Mouse (Mus musculus): ENCODE results near the gene 4931429L15Rik. TPM values are rescaled to one million over a fixed set of nuclear protein-coding genes. Genes with fewer than 3 reads are reported as not detected.
A peak's percentile ranks its signal among the peaks of the same experiment; 100 is the strongest.
"Not testable (repeated sequence)": the region's sequence is repeated elsewhere in the genome, so short reads cannot be mapped to it uniquely, and the experiment has no call there.

The 4931429L15Rik gene
- 0.13 TPM in 1 of 2 replicates, not detected in the other for polyA plus RNA-seq (2015; fragmentation: Nextera tagmentation; extraction: Ambion mirVana)

DNA sequence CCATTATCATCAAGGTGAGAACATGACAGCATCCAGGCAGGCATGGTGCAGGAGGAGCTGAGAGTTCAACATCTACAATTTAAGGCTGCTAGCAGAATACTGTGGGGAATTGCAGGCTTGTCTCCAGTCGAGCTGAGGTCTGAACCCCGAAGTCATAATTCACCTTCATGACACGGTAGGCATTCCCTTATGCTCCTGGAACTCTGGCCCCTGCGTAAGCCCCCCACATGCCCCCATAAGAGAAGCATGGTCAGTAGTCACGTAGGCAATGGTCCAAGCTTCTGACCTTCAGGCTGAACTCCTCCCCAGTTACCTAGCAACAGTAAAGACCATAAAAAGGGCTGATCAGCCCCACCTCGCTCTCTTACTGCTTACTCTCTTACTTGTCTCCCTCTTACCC is at the start of gene 4931429L15Rik:
Gene 4931429L15Rik, minus strand, starts transcription at position 101 of the 400 bp plus-strand sequence.
- H3K27ac ChIP-seq (replicated peaks); H3K4me2 ChIP-seq; H3K4me3 ChIP-seq; H3K9me3 ChIP-seq; ATAC-seq (ENCODE audit: low FRiP score, low read depth); H3K36me3 ChIP-seq; H3K27me3 ChIP-seq; H3K9ac ChIP-seq: not testable (repeated sequence)
- 90% methylated on average over 6 of the region's 6 CpGs for WGBS
- H3K4me1 ChIP-seq (replicated peaks): peaks cover 26% of the 10 kb centered on the region

DNA sequence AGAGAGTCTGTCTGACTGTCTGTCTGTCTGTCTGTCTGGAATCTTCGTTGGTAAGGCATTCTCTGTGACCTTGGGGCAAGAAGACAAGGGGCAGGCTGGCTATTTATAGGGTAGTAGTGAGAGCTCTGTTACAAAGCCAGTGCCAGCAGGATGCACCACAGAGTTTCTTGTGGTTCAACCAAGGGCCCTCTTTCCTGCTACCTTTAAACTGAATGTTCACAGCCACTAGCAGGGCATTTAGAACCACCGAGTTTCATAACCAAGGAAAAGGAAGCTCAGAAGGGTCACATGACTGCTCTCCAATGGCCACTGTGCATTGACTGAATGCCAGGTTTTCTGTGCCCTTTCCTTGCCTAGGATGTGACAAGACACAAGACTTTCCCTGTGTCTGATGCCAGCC is 42.7 kb upstream of the 4931429L15Rik start:
- no peak for ATAC-seq (ENCODE audit: low FRiP score, low read depth)
- WGBS: 70% methylated on average over 2 of the region's 2 CpGs

DNA sequence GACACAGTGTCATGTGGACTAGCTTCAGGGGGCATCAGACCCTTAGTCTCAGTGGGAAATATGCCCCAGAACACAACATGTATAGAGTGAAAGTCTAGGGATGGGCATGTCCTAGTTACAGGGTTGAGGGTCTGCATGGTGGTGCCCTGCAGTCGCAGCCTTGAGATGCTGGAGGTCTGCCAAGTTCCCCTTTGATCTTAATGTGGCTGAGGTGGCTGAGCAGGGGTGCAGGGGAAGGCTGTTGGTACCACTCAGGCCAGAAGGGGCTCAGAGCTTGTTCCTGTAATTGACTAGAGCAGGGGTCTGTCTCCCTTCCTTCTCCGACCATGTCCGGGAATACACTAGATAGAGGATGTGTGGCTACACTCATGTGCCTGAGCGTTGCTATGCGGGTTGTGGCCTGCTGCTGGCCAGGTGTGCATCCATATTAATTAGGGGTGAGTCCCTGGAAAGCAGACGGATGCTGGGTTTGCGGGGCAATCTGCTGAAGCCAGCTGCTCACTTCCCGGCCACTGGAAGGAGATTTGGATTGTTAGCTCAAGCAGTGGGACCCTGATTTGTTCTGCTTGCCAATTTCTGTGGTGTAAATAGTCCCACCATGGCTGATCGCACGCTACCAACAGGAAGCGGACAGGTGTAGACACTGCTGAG is 41.8 kb upstream of the 4931429L15Rik start:
- WGBS: 49% methylated on average over 11 of the region's 11 CpGs
- no peak for ATAC-seq (ENCODE audit: low FRiP score, low read depth)
- Histone ChIP-seq H3K9me3 (no peaks in the 10 kb centered on the region), H3K4me3 (no peak overlapping the region), H3K27me3 (no peaks in the 10 kb centered on the region), H3K4me1 (replicated peaks) (no peaks in the 10 kb centered on the region), H3K9ac (no peak overlapping the region), H3K4me2 (no peak overlapping the region), H3K36me3 (no peaks in the 10 kb centered on the region), H3K27ac (replicated peaks) (no peak overlapping the region)

More for the DNA sequence above, 42.7 kb upstream of the 4931429L15Rik start:
- Histone ChIP-seq H3K4me1 (replicated peaks) (no peaks in the 10 kb centered on the region), H3K27me3 (no peaks in the 10 kb centered on the region), H3K4me2 (no peak overlapping the region), H3K9me3 (no peaks in the 10 kb centered on the region), H3K4me3 (no peak overlapping the region), H3K27ac (replicated peaks) (no peak overlapping the region), H3K36me3 (no peaks in the 10 kb centered on the region), H3K9ac (no peak overlapping the region)

DNA sequence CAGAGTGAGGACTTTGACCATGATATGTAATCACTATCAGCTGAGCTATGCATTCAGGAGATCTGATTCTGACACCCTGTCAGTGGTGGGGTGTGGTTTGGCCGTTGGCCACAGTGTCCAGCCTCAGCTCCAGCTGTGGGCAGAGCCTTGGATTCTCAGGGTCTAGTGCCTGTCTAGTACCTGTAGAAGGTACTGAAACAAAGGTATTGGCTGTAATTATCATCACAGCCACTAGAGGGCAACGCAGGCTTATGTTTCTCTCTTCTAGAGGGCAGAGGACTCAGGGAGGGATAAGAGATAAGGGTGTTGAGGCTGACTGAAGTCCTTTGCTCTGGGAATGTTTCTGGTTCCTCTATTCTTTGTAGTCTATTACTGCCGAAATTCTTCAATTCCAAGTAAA is 34.2 kb upstream of the 4931429L15Rik start:
- Histone ChIP-seq H3K4me1 (replicated peaks) (peaks cover 31% of the 10 kb centered on the region), H3K9me3 (no peaks in the 10 kb centered on the region), H3K27me3 (no peaks in the 10 kb centered on the region), H3K36me3 (no peaks in the 10 kb centered on the region), H3K4me3 (no peak overlapping the region), H3K27ac (replicated peaks) (no peak overlapping the region), H3K4me2 (no peak overlapping the region), H3K9ac (no peak overlapping the region)
- ATAC-seq (ENCODE audit: low FRiP score, low read depth): peak; percentile 55; the same call in 1 of the 2 replicates
- WGBS: 8% methylated on average over 3 of the region's 3 CpGs

DNA sequence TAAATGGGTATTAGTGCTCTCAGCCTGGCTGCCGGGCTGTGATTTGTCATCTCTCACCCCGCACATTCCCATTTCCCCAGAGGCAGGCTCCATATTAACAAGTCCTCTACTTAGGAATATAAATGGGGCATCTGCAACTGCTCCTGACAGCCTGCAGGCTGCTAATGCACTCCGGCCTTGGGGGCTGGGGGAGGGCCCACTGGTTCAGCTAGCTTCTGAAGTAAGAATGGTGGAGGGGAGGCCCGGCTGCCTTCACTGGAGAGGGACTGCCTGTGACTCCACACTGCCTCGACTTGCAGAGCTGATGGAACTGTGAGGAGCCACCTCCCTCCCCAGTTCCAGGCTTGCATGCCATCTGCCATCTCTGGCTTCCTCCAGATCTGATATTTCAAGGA is 33.5 kb upstream of the 4931429L15Rik start:
- no peaks in the 10 kb centered on the region for H3K9me3 ChIP-seq
- no peak overlapping the region for H3K4me2 ChIP-seq
- ATAC-seq (ENCODE audit: low FRiP score, low read depth): peak; percentile 60; the same call in 1 of the 2 replicates
- no peak overlapping the region for H3K27ac ChIP-seq (replicated peaks)
- H3K4me1 ChIP-seq (replicated peaks): peaks cover 31% of the 10 kb centered on the region
- no peak overlapping the region for H3K4me3 ChIP-seq
- no peaks in the 10 kb centered on the region for H3K27me3 ChIP-seq
- H3K9ac ChIP-seq: no peak overlapping the region
- 8% methylated on average over 5 of the region's 5 CpGs for WGBS
- no peaks in the 10 kb centered on the region for H3K36me3 ChIP-seq

DNA sequence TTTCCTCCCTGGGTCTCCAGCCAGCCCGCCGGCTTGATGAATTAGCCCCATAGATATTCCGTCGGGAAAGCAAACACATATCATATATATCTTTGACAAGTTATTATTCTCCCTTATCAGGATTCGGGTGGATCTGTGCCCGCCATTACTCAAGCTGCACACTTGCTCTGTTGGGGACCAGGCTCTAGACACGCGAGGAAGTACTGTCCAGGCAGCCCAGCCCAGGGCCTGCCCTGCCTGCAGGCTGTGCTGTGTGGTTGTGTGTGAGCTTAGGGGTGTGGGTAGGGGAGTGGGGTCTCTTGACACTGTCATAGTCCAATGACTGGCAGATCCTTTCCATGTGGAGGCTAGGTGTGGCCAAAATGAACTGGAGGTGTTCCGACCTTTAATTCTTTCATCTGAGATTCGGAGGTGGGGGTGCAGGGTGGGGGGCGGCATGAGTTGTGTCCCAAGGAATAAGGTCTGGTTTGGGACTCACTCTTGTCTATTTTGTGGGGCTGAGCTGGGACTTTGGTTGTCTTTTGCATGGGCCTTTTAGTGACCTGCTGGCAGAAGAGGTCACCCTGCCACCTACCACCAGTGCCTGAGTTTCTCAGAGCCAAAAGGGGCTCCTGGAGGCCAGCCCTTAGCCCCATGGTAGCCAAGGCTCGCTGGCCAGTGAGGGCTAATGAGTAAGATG is 33.0 kb upstream of the 4931429L15Rik start:
- Histone ChIP-seq H3K36me3 (no peaks in the 10 kb centered on the region), H3K9me3 (no peaks in the 10 kb centered on the region), H3K4me2 (no peak overlapping the region), H3K4me3 (no peak overlapping the region), H3K9ac (no peak overlapping the region), H3K27ac (replicated peaks) (no peak overlapping the region), H3K4me1 (replicated peaks) (peaks cover 31% of the 10 kb centered on the region), H3K27me3 (no peaks in the 10 kb centered on the region)
- no peak; the same call in 1 of the 2 replicates for ATAC-seq (ENCODE audit: low FRiP score, low read depth)
- WGBS: 45% methylated on average over 12 of the region's 12 CpGs

DNA sequence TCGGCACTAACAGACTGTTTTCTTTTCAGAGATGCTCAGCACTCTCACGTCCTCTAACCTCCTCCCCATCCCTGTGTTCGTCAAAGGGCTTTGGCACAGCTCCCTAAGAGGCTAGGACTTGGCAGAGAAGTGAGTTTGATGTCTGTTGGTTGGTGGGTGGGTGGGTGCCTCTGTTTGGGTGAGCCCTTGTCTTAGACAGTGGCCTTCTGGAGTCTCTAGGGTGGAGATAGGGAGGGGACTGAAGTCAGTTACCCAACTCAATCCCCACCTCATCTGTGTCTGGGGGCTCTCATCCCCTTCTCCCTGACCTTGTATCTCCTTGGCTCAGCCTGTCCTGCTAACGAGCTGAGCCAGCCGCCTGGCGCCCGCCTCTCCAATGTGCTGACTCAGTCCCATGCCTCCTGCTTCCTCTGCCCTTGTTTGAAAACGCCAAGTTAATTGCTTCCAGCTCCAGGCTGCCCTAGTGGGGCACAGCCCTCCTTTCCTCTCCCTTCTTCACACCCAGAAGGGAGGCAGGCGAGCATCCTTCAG is 30.7 kb upstream of the 4931429L15Rik start:
- Histone ChIP-seq H3K27ac (replicated peaks) (no peak overlapping the region), H3K9ac (no peak overlapping the region)
- 20% methylated on average over 9 of the region's 9 CpGs for WGBS

DNA sequence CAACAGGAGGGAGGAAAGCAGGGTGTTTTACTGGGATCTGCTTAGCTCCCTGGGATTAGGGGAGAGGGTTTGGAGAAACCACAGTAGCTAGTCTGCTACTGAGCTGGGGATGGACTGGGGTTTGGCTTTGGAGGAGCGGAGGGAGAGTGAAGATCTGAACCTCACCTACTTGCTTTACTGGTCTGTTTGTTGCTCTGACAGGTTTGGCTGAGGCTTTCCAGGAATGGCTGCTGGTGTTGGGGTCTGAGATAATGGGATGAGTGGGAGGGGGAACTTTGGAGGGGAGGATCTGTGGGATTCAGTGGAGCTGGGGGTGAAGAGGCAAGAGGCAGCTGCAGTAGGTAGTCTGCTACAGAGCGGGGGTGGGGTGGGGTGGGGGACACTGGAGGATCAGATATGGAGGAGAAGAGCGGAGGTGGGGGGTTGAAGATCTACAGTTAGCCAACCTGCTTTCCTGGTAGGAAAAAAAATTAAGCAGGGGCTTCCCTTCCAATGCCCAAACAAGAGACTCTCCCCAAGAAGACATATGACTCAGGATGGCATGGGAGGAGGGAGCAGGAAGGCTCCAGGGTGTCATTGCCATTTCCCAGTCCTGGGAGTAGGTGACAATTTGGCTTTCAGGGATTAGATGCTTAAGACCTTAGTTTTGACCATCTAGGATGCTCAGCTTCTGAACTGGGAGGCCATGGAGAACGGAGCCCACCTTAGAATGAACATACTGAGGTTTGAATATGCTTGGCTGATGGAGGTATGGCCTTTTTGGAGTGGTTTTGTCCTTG is 26.3 kb upstream of the 4931429L15Rik start:
- Histone ChIP-seq H3K9me3 (no peaks in the 10 kb centered on the region), H3K4me1 (replicated peaks) (peaks cover 10% of the 10 kb centered on the region), H3K36me3 (no peaks in the 10 kb centered on the region), H3K9ac (no peak overlapping the region), H3K4me3 (no peak overlapping the region), H3K4me2 (no peak overlapping the region), H3K27ac (replicated peaks) (no peak overlapping the region), H3K27me3 (no peaks in the 10 kb centered on the region)
- 92% methylated on average over 4 of the region's 4 CpGs for WGBS
- no peak for ATAC-seq (ENCODE audit: low FRiP score, low read depth)

More for the DNA sequence above, 30.7 kb upstream of the 4931429L15Rik start:
- ATAC-seq (ENCODE audit: low FRiP score, low read depth): peak; percentile 49; the same call in 1 of the 2 replicates
- H3K4me1 ChIP-seq (replicated peaks): peaks cover 31% of the 10 kb centered on the region
- no peaks in the 10 kb centered on the region for H3K9me3 ChIP-seq
- H3K4me3 ChIP-seq: no peak overlapping the region
- H3K36me3 ChIP-seq: no peaks in the 10 kb centered on the region
- H3K4me2 ChIP-seq: no peak overlapping the region
- H3K27me3 ChIP-seq: no peaks in the 10 kb centered on the region

DNA sequence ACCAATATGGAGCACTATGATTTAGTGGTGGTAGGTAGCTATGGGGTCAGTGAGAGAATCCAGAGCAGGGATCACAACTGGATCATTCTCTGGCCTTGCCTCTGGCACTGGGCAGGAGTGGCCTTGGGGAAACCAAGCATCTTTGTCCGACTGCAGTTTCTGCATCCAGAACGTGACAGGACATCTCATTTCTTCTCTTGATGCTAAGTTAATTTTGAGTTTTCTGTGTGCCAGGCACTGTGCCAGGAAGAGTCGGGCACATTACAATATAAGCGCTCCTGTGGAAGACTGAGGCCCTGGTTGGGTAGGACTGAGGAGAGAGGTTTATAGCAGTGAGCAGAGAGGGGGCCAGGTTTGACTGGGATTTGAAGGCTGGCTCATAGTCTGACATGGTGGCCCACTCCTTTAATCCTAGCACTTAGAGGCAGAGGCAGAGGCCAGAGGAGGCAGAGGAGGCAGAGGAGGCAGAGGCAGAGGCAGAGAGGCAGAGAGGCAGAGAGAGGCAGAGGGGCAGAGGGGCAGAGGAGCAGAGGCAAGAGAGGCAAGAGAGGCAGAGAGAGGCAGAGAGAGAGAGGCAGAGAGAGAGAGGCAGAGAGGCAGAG is 19.4 kb upstream of the 4931429L15Rik start:
- Histone ChIP-seq H3K4me3 (no peak overlapping the region), H3K9me3 (no peaks in the 10 kb centered on the region), H3K36me3 (no peaks in the 10 kb centered on the region), H3K4me1 (replicated peaks) (peaks cover 23% of the 10 kb centered on the region), H3K27me3 (no peaks in the 10 kb centered on the region), H3K27ac (replicated peaks) (no peak overlapping the region), H3K9ac (no peak overlapping the region), H3K4me2 (no peak overlapping the region)
- ATAC-seq (ENCODE audit: low FRiP score, low read depth): no peak
- WGBS: 88% methylated on average over 4 of the region's 4 CpGs

DNA sequence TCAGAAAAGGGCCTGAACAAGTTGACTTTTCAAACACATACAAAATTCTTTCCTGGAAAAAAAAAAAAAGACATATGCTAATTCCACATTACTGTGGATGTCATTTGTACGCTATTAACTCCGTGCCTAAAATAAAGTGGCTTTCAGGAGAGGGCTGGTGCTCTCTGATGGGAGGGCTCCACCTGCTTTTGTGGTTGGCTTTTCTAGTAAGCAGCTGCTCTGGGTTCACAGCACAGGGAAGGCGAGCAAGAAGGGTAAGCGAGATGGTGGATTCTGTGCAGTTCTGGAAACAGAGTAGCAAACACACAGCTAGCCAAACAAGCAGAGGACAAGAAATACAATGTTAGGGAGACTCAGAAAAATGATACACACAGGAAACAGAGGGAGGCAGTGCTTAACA is 18.6 kb upstream of the 4931429L15Rik start:
- peak; percentile 28; the same call in 1 of the 2 replicates for ATAC-seq (ENCODE audit: low FRiP score, low read depth)
- Histone ChIP-seq H3K4me3 (no peak overlapping the region), H3K9me3 (no peaks in the 10 kb centered on the region), H3K27ac (replicated peaks) (peak overlapping the region; percentile 71), H3K36me3 (no peaks in the 10 kb centered on the region), H3K27me3 (no peaks in the 10 kb centered on the region), H3K4me1 (replicated peaks) (peaks cover 23% of the 10 kb centered on the region), H3K4me2 (no peak overlapping the region), H3K9ac (no peak overlapping the region)
- WGBS: 13% methylated on average over 4 of the region's 4 CpGs

DNA sequence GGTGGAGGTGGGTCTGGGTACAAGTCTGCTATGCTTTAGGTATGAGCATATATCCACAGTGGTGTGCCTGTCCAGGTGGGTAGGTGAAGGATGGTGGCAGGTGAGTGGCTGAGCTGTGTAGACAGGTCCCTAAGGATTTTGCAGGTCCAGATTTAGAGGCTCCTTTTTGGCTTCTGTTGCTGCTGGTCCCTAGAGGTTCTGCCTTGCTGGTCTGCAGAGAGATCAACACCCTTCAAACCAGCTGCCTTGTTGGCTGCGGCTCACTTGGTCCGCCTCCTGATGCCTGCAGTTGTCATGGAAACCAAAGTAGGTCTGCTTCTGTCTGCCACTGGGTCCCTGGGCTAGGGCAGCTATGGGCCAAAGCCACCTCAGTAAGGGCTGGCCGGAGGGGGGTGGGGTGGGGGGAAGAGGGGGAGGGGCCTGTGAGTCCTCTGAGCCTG is 18.1 kb upstream of the 4931429L15Rik start:
- no peaks in the 10 kb centered on the region for H3K9me3 ChIP-seq
- 1% methylated on average over 3 of the region's 3 CpGs for WGBS
- no peak overlapping the region for H3K4me2 ChIP-seq
- H3K4me1 ChIP-seq (replicated peaks): peaks cover 23% of the 10 kb centered on the region
- H3K27me3 ChIP-seq: no peaks in the 10 kb centered on the region
- peak; percentile 92 for ATAC-seq (ENCODE audit: low FRiP score, low read depth)
- H3K27ac ChIP-seq (replicated peaks): peak overlapping the region; percentile 71
- H3K9ac ChIP-seq: no peak overlapping the region
- no peaks in the 10 kb centered on the region for H3K36me3 ChIP-seq
- no peak overlapping the region for H3K4me3 ChIP-seq
